Mouse (Mus musculus) embryonic fibroblast, embryonic 13.5 days (primary cell): Measurements from ENCODE around the gene Smg5. TPM values are rescaled to one million over a fixed set of nuclear protein-coding genes. Genes with fewer than 3 reads are reported as not detected.

Experiments
- H3K27ac ChIP-seq: 2 replicates; pipeline ENCODE4 v1.5.1; 2012; ENCODE audit warnings: low read length, control low read depth, inconsistent platforms; ENCODE audit not compliant: insufficient read depth
- H3K4me1 ChIP-seq: 2 replicates; pipeline ENCODE4 v1.6.1; 2011; ENCODE audit warnings: low read length; ENCODE audit not compliant: control insufficient read depth, insufficient read depth
- H3K4me3 ChIP-seq: 2 replicates; pipeline ENCODE4 v1.5.1; 2011; ENCODE audit warnings: mild to moderate bottlenecking, control low read depth, low read length; ENCODE audit not compliant: insufficient read depth
- CTCF ChIP-seq: IDR thresholded peaks from 2 replicates; pipeline ENCODE4 v1.5.1; 2011; ENCODE audit warnings: mild to moderate bottlenecking, control low read depth, low read length, moderate library complexity, borderline replicate concordance; ENCODE audit not compliant: insufficient read depth
- POLR2A ChIP-seq: IDR thresholded peaks from 2 replicates; pipeline ENCODE4 v1.6.1; 2011; ENCODE audit warnings: low read depth, mild to moderate bottlenecking, control low read depth, low read length, moderate library complexity
- polyA plus RNA-seq: library from polyadenylated mRNA; stranded (reverse); fragments of >200 nt; gene quantifications from 2 replicates; pipeline ENCODE4 v1.2.4, GENCODE M21; 2011; ENCODE audit warnings: low read depth; ENCODE audit not compliant: missing spikeins, insufficient read length

The Smg5 gene
- polyA plus RNA-seq, 1 experiment: 71.6 TPM

- TF ChIP-seq CTCF: no peak
- peak; percentile 89 for TF ChIP-seq POLR2A
- no peaks in the 10 kb centered on the region for H3K4me1 ChIP-seq
- H3K27ac ChIP-seq: no peak within 1 kb of the TSS
- peak within 1 kb of the TSS; percentile 96 for H3K4me3 ChIP-seq
Observed at GRCm38 (mm10) chr3:88324951-88325405, 11.1 kb upstream of the Smg5 start, which contains the start of gene Glmp. Gene Glmp, plus strand, starts transcription at chr3:88325023.

DNA sequence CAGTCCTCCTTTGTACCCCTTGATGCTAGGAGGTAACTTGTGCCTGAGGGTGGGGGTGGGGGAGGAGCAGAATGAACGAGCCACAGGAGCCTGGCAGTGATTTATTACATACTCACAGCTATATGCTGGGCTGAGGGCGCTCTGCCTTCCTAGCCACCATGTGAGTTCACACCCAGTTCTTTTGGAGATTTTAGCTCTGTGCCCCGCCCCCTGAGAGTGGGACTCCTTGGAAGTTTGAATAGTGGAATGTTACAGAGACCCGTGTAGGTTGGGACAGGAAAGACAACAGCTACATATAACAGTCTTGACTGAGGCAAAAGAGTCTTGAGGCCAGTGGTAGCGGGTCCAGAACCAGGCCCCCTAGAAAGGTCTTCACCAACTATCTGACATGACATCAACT is 7.1 kb upstream of the Smg5 start:
- Histone ChIP-seq H3K27ac (no peak overlapping the region), H3K4me1 (no peaks in the 10 kb centered on the region), H3K4me3 (no peak overlapping the region)
- TF ChIP-seq CTCF: no peak
- no peak for TF ChIP-seq POLR2A

DNA sequence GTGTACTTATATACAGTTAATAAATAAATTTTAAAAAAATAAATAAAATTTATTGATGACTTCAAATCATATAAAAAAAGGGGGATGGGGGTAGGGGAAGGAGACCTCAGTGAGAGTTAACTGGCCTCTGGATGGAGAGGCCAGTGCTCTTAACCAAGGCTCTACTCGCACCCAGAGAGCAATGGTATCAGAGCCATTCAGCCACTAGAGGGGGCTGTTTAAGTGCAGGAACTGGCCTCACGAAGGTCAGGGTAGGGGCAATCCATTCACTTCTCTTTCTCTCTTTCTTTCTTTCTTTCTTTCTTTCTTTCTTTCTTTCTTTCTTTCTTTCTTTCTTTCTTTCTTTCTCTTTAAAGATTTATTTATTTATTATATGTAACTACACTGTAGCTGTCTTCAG is 4.8 kb upstream of the Smg5 start:
- Histone ChIP-seq H3K4me3 (no peak overlapping the region), H3K27ac (no peak overlapping the region), H3K4me1 (no peaks in the 10 kb centered on the region)
- TF ChIP-seq POLR2A: no peak
- TF ChIP-seq CTCF: peak; percentile 47; the same call in 1 of the 2 replicates

GRCm38 (mm10) chr3:88334029-88334658 is 1.9 kb upstream of the Smg5 start:
- TF ChIP-seq POLR2A (no peak), CTCF (no peak)
- Histone ChIP-seq H3K4me1 (0 out of 2 replicates have a peak, but pooled peaks cover 6% of the 10 kb centered on the region), H3K4me3 (no peak overlapping the region), H3K27ac (no peak overlapping the region)

- Histone ChIP-seq H3K27ac (peak overlapping the region; percentile 92), H3K4me3 (peak overlapping the region; percentile 95), H3K4me1 (0 out of 2 replicates have a peak, but pooled peaks cover 6% of the 10 kb centered on the region)
- TF ChIP-seq POLR2A: no peak
- TF ChIP-seq CTCF: no peak
Observed at GRCm38 (mm10) chr3:88334902-88335435, 1.1 kb upstream of the Smg5 start.

- Histone ChIP-seq H3K4me1 (0 out of 2 replicates have a peak, but pooled peaks cover 6% of the 10 kb centered on the region), H3K4me3 (peak overlapping the region; percentile 95), H3K27ac (peak overlapping the region; percentile 92)
- TF ChIP-seq POLR2A (no peak), CTCF (no peak)
Observed at GRCm38 (mm10) chr3:88335436-88336053, 515 bp upstream of the Smg5 start.

- no peak overlapping the region for H3K27ac ChIP-seq
- TF ChIP-seq POLR2A: no peak
- TF ChIP-seq CTCF: no peak
Observed at GRCm38 (mm10) chr3:88337367-88338020, 1.4 kb downstream of the Smg5 start.

GRCm38 (mm10) chr3:88338316-88338715 is 2.3 kb downstream of the Smg5 start:
- no peak overlapping the region for H3K4me3 ChIP-seq
- H3K27ac ChIP-seq: no peak overlapping the region
- no peak for TF ChIP-seq POLR2A
- H3K4me1 ChIP-seq: 0 out of 2 replicates have a peak, but pooled peaks cover 6% of the 10 kb centered on the region

More at GRCm38 (mm10) chr3:88337367-88338020, 1.4 kb downstream of the Smg5 start:
- Histone ChIP-seq H3K4me3 (peak overlapping the region; percentile 46), H3K4me1 (0 out of 2 replicates have a peak, but pooled peaks cover 6% of the 10 kb centered on the region)

- H3K4me3 ChIP-seq: no peak overlapping the region
- TF ChIP-seq CTCF (no peak), POLR2A (no peak)
- no peak overlapping the region for H3K27ac ChIP-seq
- 0 out of 2 replicates have a peak, but pooled peaks cover 6% of the 10 kb centered on the region for H3K4me1 ChIP-seq
Observed at GRCm38 (mm10) chr3:88339006-88339405, 2.9 kb downstream of the Smg5 start.

DNA sequence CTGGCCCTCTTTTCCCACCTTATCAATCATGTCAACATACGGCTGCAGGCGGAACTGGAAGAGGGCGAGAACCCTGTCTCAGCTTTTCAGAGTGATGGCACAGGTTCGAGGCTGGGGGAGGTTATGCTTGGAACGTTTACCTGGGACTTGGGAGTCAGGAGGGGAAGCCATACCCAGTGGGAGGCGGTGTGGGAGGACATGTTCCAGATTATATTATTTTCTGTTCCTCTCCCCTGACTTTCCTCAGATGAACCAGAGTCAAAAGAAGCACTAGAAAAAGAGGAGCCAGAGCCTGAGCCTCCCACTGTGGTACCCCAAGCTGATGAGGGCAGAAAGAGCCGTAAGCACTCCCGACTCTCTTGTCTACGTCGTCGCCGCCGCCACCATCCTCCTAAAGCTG is 14.7 kb downstream of the Smg5 start:
- Histone ChIP-seq H3K27ac (no peak overlapping the region), H3K4me1 (no peaks in the 10 kb centered on the region), H3K4me3 (no peak overlapping the region)
- TF ChIP-seq CTCF (no peak), POLR2A (no peak)
